Mouse (Mus musculus): ENCODE measurements at regions not wholly inside any gene's neighbourhood (a gene's known extent, or its start where the extent isn't known, plus 50 kb on each side); places are given as distances from the start of the nearest gene placed in this dataset.
"Not testable (repeated sequence)": the region's sequence is repeated elsewhere in the genome, so short reads cannot be mapped to it uniquely, and the experiment has no call there.

GRCm38 (mm10) chr7:111840826-111841225 is 61.0 kb upstream of the Galnt18 start:
- DNase-seq, result no peak

GRCm38 (mm10) chr7:111838162-111838561 is 58.4 kb upstream of the Galnt18 start:
- DNase-seq, result no peak

GRCm38 (mm10) chr7:111834356-111834755 is 54.6 kb upstream of the Galnt18 start:
- DNase-seq, result not testable (repeated sequence)

- no peak for DNase-seq
Measured at GRCm38 (mm10) chr7:111829931-111830330, 50.2 kb upstream of the Galnt18 start.

All from heart, adult 18-20 months (tissue).